Mouse (Mus musculus): Measurements from ENCODE around the gene Nrp2.

DNA sequence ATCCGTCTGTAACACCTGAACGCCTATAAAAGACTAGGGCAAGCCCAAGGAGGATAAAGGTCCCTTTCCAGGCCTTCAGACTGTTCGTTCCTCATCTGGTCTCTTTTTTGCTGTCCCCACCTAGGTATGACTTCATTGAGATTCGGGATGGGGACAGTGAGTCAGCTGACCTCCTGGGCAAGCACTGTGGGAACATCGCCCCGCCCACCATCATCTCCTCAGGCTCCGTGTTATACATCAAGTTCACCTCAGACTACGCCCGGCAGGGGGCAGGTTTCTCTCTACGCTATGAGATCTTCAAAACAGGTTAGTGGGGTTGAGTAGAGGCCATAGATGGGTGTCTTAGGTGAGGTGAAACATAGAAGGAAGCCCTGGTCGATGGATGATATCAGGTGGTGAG lies 35.1 kb downstream of the Nrp2 start:
- TF ChIP-seq CTCF (IDR thresholded peaks at IDR 0.05; ENCODE audit: low read depth) (no peak), EP300 (IDR thresholded peaks at IDR 0.05; ENCODE audit: low read depth) (no peak)

Data from heart, postnatal 0 days (tissue).